Mouse (Mus musculus) kidney, postnatal 10 days (tissue): ENCODE data around the gene Cep164.
"Not testable (repeated sequence)": the region's sequence is repeated elsewhere in the genome, so short reads cannot be mapped to it uniquely, and the experiment has no call there.

Experiments
- DNase-seq: peaks from one replicate; pipeline ENCODE4 v3.0.0; 2021; ENCODE audit warnings: mixed read lengths

Gene Cep164

DNA sequence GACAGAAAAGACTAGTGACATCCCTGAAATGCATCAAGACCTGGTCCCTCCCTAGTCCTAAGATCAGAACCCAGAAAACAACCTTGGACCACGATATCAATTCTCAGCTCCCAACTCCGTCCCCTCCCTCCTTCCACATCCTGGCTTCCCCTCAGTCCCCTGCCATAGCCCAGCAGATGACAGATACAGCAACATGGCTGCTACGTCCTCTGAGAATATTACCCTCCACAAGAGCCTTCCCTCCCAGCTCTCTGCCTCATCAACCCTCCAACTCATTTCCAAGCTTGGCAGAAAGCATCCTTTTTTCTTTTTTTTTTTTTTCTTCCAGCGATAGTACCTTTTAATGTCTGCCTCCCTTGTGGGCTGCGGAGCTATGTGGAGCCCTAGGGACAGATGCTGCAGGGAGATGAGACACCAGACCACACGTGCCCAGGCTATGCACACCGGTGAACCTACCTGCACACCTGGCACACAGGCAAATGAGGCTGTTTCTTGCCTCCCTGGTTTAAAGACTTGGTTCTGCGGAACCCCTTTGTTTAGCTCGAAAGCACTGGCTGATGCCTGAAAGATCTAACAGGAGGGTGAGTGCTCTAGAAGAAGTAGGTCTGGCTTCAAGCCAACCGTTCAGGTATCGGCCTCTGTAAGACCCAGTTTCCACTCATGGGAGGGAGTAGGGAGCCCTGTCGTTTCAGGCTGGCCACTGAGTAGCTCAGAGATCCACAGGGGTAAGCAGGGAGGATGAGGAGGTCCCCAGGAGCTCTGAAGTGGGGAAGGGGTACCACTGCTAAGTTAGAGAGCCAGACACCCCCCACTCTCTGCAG is 45.0 kb downstream of the Cep164 start:
- DNase-seq = no peak

DNA sequence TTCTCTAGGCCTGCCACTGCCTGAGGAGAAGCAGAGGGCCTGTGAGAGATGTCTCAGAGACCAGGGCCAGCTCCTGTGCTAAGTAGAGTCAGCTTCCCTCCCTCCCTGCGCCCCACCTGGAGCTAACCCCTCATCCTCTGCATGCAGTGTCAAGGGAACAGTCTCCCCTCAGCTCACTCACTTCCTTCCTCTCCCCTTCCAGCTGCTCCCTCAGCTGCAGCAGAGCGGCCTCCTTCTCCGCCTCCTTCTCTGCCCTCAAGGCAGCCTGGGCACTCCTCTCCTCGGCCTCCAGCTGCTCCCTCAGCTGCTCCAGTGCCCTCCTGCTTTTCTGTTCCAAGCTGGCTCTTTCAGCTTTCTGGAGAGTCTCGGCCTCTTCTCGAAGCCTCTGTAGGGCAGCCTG is 49.3 kb downstream of the Cep164 start:
- DNase-seq = no peak

DNA sequence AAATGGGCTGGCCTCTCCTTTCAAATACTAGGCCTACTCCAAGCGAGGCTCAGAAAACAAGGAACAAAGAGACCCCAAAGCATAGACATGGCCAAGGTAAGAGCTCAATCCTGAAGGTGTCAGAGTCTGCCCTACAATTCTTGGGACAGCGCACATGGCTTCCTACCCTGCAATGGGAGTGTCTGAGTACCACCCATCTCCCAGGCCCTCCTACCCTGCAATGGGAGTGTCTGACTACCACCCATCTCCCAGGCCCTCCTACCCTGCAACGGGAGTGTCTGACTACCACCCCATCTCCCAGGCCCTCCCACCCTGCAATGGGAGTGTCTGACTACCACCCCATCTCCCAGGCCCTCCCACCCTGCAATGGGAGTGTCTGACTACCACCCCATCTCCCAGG is 52.3 kb downstream of the Cep164 start:
- DNase-seq = not testable (repeated sequence)

DNA sequence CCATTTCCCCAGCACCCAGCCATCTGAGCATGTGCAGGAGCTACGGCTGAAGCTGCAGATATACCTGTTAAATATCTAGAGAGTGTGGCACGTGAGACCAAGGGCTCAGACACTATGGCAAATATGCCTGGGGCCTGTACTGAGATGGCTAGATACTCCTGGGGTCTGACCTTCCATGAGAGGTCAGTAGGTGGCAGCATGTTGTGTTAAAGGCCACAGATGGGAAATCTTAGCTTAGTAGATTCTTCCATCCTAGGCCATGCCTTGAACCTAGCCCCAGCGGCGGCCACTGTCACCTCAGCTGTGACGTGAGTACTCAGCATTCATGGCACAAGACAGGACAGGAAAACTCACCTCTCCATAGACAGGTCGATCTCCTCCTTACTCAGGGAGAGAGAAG is 54.4 kb downstream of the Cep164 start:
- DNase-seq = no peak

DNA sequence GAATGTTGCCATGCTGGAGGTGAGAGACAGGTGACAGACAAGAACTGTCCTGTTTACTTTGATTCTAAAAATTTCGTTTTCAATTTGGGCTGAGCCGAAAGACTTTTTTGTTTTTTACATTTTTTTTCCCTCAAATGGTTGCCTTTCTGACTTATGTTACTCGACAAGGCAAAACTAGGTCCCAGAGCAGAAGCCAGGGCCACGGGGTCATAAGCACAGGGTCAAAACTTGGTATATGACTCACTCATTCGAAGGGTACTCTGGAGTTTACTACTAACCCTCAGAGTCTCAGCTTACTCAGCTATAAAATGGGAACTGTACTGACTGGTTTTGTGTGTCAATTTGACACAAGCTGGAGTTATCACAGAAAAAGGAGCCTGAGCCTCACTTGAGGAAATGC is 58.9 kb downstream of the Cep164 start:
- DNase-seq = no peak

- peak; percentile 43 for DNase-seq
These were observed 60.1 kb downstream of the Cep164 start for GRCm38 (mm10) chr9:45768421-45768820.

GRCm38 (mm10) chr9:45767155-45767554 is 61.3 kb downstream of the Cep164 start:
- no peak for DNase-seq

DNA sequence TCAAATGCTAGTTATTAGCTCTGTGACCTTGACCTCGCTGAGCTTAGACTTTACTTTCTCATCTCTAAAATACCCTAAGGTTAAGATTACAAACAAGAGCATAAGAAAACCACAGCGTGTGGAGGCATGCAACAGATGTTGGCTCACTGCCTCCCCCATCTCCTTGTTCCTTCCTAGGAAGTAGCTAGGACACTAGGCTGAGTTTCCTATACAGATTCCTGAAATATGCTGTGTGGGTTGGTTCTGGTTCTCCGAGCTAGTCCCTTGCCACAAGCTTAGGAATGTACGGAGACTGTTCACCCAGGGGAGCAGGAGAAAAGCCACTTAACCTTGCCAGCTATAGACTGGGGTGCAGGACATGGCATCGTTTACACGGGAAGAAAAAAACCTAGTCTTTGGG is 62.3 kb downstream of the Cep164 start:
- DNase-seq = peak; percentile 38

DNA sequence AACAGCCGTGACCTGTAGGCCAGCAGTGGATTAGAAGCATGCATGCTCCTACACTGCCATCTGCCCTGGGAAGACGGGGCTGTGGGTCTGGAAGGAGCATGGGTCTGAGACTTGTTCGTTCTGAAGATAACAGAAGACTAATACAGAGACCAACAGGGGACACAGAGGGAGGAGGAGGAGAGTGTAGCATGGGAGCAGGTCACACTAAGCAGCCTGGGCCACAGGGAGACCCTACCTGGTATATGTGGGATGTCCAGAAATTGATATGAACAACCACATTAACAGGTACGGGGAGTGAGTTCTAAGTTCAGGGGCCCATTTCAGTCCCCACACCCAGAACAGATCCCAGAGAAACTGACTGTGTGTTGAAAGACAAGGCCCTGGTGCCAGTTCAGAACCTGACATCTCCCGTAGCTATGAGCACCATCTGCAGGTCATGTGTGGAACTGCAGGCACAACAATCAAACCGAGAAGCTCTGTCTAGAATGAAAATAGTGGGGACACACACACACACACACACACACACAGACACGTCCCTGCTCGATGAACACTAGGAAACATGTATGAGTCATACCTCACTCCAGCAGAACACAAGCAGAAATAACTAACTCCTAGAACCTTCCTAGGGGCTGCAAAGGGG is 73.9 kb downstream of the Cep164 start:
- DNase-seq = peak; percentile 79

DNA sequence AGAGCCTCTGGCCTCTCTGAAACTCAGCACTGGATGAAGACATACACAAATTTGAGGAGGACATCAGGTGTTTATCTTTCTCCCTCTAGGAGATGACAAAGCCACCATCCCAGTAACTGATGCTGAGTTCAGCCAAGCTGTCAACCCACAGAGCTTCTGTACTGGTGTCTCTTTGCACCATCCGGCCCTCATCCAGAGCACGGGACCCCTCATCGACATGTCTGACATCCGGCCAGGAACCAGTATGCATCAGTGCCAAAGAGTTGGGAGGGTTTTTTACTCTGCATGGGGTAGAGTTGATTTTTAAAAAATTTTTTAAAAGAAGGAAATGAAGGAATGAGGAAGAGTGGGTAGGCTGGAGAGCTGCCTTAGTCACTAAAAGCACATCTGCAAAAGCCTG is 78.6 kb downstream of the Cep164 start:
- DNase-seq = no peak

GRCm38 (mm10) chr9:45745451-45745850 is 83.0 kb downstream of the Cep164 start:
- DNase-seq = no peak

DNA sequence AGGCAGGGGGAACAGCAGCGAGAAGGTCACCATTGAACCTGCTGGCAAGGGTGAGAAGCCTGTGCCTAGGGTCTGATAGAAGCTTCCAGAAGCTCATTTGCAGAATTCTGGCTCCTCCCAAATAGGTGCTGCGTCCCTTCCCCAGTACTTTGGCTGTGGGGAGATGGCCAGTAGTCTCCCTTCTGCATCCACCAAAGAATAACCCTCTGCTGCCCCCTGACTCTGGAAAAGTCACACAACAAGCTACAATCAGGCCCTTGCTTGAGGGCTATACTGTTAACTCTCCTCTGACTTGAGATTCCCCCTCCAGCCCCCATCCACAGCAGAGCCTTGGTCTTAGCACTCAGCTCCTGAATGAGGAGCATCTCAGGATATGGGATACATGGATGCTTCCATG is 87.9 kb downstream of the Cep164 start:
- DNase-seq = peak; percentile 40

GRCm38 (mm10) chr9:45739702-45740583 is 88.5 kb downstream of the Cep164 start:
- DNase-seq = peak; percentile 78

- no peak for DNase-seq
These were observed 89.3 kb downstream of the Cep164 start for GRCm38 (mm10) chr9:45739001-45739701.

DNA sequence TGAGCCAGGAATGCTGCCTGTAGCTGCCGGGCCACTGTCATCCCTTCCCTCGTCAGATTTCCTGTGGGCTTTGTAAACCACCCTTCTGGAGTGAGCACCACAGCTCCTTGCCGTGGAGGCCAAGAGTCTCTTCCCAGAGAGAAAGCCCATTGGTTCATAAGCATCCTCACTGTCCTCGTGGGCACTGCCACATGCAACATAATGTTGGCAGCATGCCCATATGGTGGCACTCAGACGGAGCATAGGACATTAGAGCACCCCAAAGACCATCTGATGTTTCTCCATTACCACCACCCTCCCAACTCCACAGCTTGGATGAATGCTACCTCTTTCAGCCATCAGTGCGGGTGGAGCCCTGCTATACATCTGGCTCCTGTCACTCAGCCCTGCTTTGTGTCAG is 95.2 kb downstream of the Cep164 start:
- DNase-seq = no peak

DNA sequence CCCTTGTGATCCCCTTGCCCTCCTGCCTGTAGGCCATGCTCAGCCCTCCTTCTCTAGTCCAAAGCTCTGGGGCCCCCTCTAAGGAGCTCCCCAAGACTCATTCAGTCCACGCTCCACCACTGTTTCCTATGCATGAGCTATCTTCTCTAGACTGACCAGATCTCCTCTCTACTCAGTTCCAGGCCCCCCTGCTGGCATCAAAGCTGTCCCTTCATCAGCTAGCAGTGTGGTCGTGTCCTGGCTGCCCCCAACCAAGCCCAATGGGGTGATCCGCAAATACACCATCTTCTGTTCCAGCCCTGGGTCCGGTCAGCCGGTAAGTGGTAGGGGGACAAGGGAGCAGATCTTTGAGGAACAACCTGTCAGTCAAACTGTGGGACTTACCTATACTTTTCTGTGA is 96.6 kb downstream of the Cep164 start:
- DNase-seq = no peak

DNA sequence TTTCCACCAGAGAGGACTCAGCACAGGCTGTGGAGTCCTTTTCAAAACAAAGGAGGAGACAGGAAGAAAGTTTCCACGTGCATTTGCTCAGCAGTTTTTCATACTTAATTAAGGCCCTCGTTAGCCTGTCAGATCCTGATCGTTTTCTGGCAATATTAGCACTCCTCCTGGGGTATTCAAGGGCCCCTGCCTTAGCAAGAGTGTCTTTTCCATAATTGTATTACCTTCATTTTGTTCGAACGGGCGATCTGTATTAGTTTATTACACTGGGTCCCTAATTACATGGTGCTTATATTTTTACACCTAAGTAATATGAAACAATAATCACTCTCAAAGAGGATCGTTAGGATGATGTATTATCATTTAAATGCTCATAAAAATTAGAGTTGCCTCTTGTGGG is 108.5 kb downstream of the Cep164 start:
- DNase-seq = no peak
